ENCODE assay signal across 11 mouse cellular contexts in the genomic region with DNA sequence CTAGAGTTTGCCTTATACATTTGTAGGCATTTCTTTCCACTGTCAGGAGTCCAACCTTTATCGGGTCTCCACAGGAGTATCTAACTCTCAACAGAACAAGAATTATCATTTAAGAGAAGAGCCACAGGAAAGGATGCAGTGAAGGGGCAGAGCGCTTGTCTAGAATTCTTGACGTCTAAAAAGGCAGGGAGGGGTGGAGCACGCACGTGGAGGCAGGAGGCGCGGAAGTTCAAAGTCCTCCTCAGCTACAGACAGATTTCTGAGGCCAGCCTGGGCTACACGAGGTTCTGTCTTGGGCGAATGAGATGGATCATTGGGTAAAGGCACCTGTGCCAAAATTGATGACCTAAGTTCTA. TPM values are rescaled to one million over a fixed set of nuclear protein-coding genes. Genes with fewer than 3 reads are reported as not detected.
DNase-seq lines count a peak whose midpoint lies in the region; ATAC-seq lines count a peak whose summit lies in the region.
"Had no signal": no experiment of that assay in that cellular context is flagged by ENCODE, and none has a peak within 500 bp of the region (broad histone marks: within the 10 kb centered on the region; RNA-seq: fewer than 3 reads in every experiment).

No protein-coding gene starts in this region.

- no peaks in the 10 kb centered on the region for H3K27me3 ChIP-seq in limb, embryonic 12.5 days
- H3K27me3 ChIP-seq in limb, embryonic 10.5 days (ENCODE audit: low read depth, poor library complexity, severe bottlenecking) = no peaks in the 10 kb centered on the region
- no peaks in the 10 kb centered on the region for H3K27me3 ChIP-seq in embryonic facial prominence, embryonic 13.5 days
- no peaks in the 10 kb centered on the region for H3K27me3 ChIP-seq in forebrain, embryonic 16.5 days (replicated peaks; ENCODE audit: control insufficient read depth, insufficient read depth, low read length)
- no peaks in the 10 kb centered on the region; the same call in 1 of the 2 replicates for H3K27me3 ChIP-seq in liver, embryonic 16.5 days (ENCODE audit: control insufficient read depth, insufficient read depth, low read depth, low read length)
- peaks cover 15% of the 10 kb centered on the region; the same call in 1 of the 2 replicates for H3K27me3 ChIP-seq in heart, embryonic 10.5 days (ENCODE audit: insufficient read depth, poor library complexity, severe bottlenecking)

- no peak for ATAC-seq in limb, embryonic 12.5 days (ENCODE audit: insufficient number of reproducible peaks, insufficient read depth, low FRiP score, low TSS enrichment, low read depth)
- no peak for ATAC-seq in embryonic facial prominence, embryonic 13.5 days (ENCODE audit: insufficient number of reproducible peaks, insufficient read depth, low FRiP score, low TSS enrichment, low read depth)
- ATAC-seq in forebrain, embryonic 16.5 days = no peak
- ATAC-seq in liver, embryonic 16.5 days (ENCODE audit: low read depth) = peak; percentile 50; the same call in 1 of the 2 replicates
- ATAC-seq: intestine, postnatal 0 days had no signal

- peak overlapping the region; percentile 36; the same call in 1 of the 2 replicates for H3K4me2 ChIP-seq in limb, embryonic 12.5 days
- H3K4me2 ChIP-seq in embryonic facial prominence, embryonic 13.5 days = peak overlapping the region; percentile 33; the same call in 1 of the 2 replicates
- H3K4me2 ChIP-seq in forebrain, embryonic 16.5 days (ENCODE audit: low read length) = no peak overlapping the region; the same call in 1 of the 2 replicates
- H3K4me2 ChIP-seq in liver, embryonic 16.5 days (ENCODE audit: low read depth, low read length) = no peak overlapping the region

- H3K4me1 ChIP-seq in limb, embryonic 12.5 days (replicated peaks) = peaks cover 7% of the 10 kb centered on the region
- H3K4me1 ChIP-seq in limb, embryonic 10.5 days = peaks cover 5% of the 10 kb centered on the region; the same call in 1 of the 2 replicates
- H3K4me1 ChIP-seq in embryonic facial prominence, embryonic 13.5 days = peaks cover 27% of the 10 kb centered on the region
- peaks cover 16% of the 10 kb centered on the region for H3K4me1 ChIP-seq in forebrain, embryonic 16.5 days (replicated peaks; ENCODE audit: control insufficient read depth, insufficient read depth, low read length)
- peaks cover 22% of the 10 kb centered on the region for H3K4me1 ChIP-seq in liver, embryonic 16.5 days (ENCODE audit: control insufficient read depth, low read depth, low read length)
- 0 out of 2 replicates have a peak, but pooled peaks cover 4% of the 10 kb centered on the region for H3K4me1 ChIP-seq in heart, embryonic 10.5 days

- H3K27ac ChIP-seq in limb, embryonic 12.5 days = peak overlapping the region; percentile 67
- no peak overlapping the region for H3K27ac ChIP-seq in limb, embryonic 10.5 days
- H3K27ac ChIP-seq in embryonic facial prominence, embryonic 13.5 days = peak overlapping the region; percentile 71
- peak overlapping the region; percentile 21; the same call in 1 of the 2 replicates for H3K27ac ChIP-seq in forebrain, embryonic 16.5 days (ENCODE audit: low read length)
- no peak overlapping the region for H3K27ac ChIP-seq in liver, embryonic 16.5 days (ENCODE audit: low read length)
- H3K27ac ChIP-seq in heart, embryonic 10.5 days = no peak overlapping the region
- H3K27ac ChIP-seq: heart, adult 2 months had no signal

- no peak overlapping the region for H3K4me3 ChIP-seq in limb, embryonic 12.5 days (replicated peaks)
- no peak overlapping the region for H3K4me3 ChIP-seq in limb, embryonic 10.5 days
- H3K4me3 ChIP-seq in embryonic facial prominence, embryonic 13.5 days = no peak overlapping the region
- H3K4me3 ChIP-seq in forebrain, embryonic 16.5 days (replicated peaks; ENCODE audit: low read length) = no peak overlapping the region
- H3K4me3 ChIP-seq in liver, embryonic 16.5 days (ENCODE audit: low read depth, low read length) = no peak overlapping the region
- H3K4me3 ChIP-seq in heart, embryonic 10.5 days = no peak overlapping the region
- H3K4me3 ChIP-seq: heart, adult 2 months had no signal

- no peak for DNase-seq in limb, embryonic 10.5 days (ENCODE audit: low spot score)
- no peak for DNase-seq in left cerebral cortex, adult 18-20 months (ENCODE audit: low spot score in 2 of 2)
- no peak for DNase-seq in heart, embryonic 10.5 days (ENCODE audit: low spot score)
- no peak for DNase-seq in adrenal gland, postnatal 36 days
- DNase-seq: heart, adult 2 months; kidney, postnatal 10 days had no signal

- H3K9ac ChIP-seq in limb, embryonic 12.5 days (replicated peaks) = no peak overlapping the region
- no peak overlapping the region for H3K9ac ChIP-seq in embryonic facial prominence, embryonic 13.5 days
- no peak overlapping the region for H3K9ac ChIP-seq in forebrain, embryonic 16.5 days (replicated peaks; ENCODE audit: low read depth, low read length)
- no peak overlapping the region for H3K9ac ChIP-seq in liver, embryonic 16.5 days (ENCODE audit: low read depth, low read length)

- H3K9me3 ChIP-seq in limb, embryonic 12.5 days = no peaks in the 10 kb centered on the region
- H3K9me3 ChIP-seq in limb, embryonic 10.5 days (replicated peaks) = no peaks in the 10 kb centered on the region
- no peaks in the 10 kb centered on the region for H3K9me3 ChIP-seq in embryonic facial prominence, embryonic 13.5 days
- H3K9me3 ChIP-seq in forebrain, embryonic 16.5 days (ENCODE audit: control insufficient read depth, low read length) = no peaks in the 10 kb centered on the region
- H3K9me3 ChIP-seq in liver, embryonic 16.5 days (replicated peaks; ENCODE audit: control insufficient read depth, low read length) = no peaks in the 10 kb centered on the region
- no peaks in the 10 kb centered on the region for H3K9me3 ChIP-seq in heart, embryonic 10.5 days

- 68% methylated on average over 9 of the region's 9 CpGs for WGBS in limb, embryonic 12.5 days
- WGBS in limb, embryonic 10.5 days = 70% methylated on average over 9 of the region's 9 CpGs
- 61% methylated on average over 9 of the region's 9 CpGs for WGBS in embryonic facial prominence, embryonic 13.5 days
- 36% methylated on average over 9 of the region's 9 CpGs for WGBS in forebrain, embryonic 16.5 days
- 33% methylated on average over 9 of the region's 9 CpGs for WGBS in liver, embryonic 16.5 days (ENCODE audit: insufficient replicate concordance)
- 62% methylated on average over 9 of the region's 9 CpGs for WGBS in heart, embryonic 10.5 days

- no peaks in the 10 kb centered on the region for H3K36me3 ChIP-seq in limb, embryonic 12.5 days
- no peaks in the 10 kb centered on the region for H3K36me3 ChIP-seq in limb, embryonic 10.5 days
- H3K36me3 ChIP-seq in embryonic facial prominence, embryonic 13.5 days = no peaks in the 10 kb centered on the region
- no peaks in the 10 kb centered on the region for H3K36me3 ChIP-seq in forebrain, embryonic 16.5 days (ENCODE audit: control insufficient read depth, insufficient read depth)
- H3K36me3 ChIP-seq in liver, embryonic 16.5 days (ENCODE audit: control insufficient read depth, insufficient read depth) = no peaks in the 10 kb centered on the region
- no peaks in the 10 kb centered on the region for H3K36me3 ChIP-seq in heart, embryonic 10.5 days

RNA-seq across cellular contexts. Expression of a gene that starts 23.7 kb away (rescaled TPM):
- 1.3 and 1.4 TPM in 2 replicates for polyA plus RNA-seq in limb, embryonic 12.5 days (2016; fragmentation: Nextera tagmentation; extraction: Ambion mirVana)
- polyA plus RNA-seq in limb, embryonic 10.5 days (2016; fragmentation: Nextera tagmentation; extraction: Ambion mirVana) = 0.78 and 1.1 TPM in 2 replicates
- polyA plus RNA-seq in embryonic facial prominence, embryonic 13.5 days (2015; fragmentation: Nextera tagmentation; extraction: Ambion mirVana) = 1.6 and 2.6 TPM in 2 replicates
- polyA plus RNA-seq in forebrain, embryonic 16.5 days (2015; fragmentation: Nextera tagmentation; extraction: Ambion mirVana) = 3.2 and 3.9 TPM in 2 replicates
- 1.7 and 1.8 TPM in 2 replicates for polyA plus RNA-seq in liver, embryonic 16.5 days (2015; fragmentation: Nextera tagmentation; extraction: Ambion mirVana)
- 10 to 100 TPM; 24.4 to 25.5 TPM for total RNA-seq in left cerebral cortex, adult 18-20 months (2021)
- polyA plus RNA-seq in heart, embryonic 10.5 days (2016; fragmentation: Nextera tagmentation; extraction: Ambion mirVana) = 2.0 and 2.4 TPM in 2 replicates
- 10 to 100 TPM; 16.9 to 18.3 TPM for total RNA-seq in adrenal gland, postnatal 36 days (2021)

Comparison
In these comparisons a context has a peak if more than half of its experiments do, and no peak if none do; other contexts are left out.
1. H3K27ac ChIP-seq: peak in limb, embryonic 12.5 days (single experiment), embryonic facial prominence, embryonic 13.5 days (single experiment) and forebrain, embryonic 16.5 days (single experiment); none in limb, embryonic 10.5 days (single experiment), liver, embryonic 16.5 days (single experiment) and heart, embryonic 10.5 days (single experiment).
2. H3K4me2 ChIP-seq: peak in limb, embryonic 12.5 days (single experiment) and embryonic facial prominence, embryonic 13.5 days (single experiment); none in forebrain, embryonic 16.5 days (single experiment) and liver, embryonic 16.5 days (single experiment).